Mouse (Mus musculus): Measurements from ENCODE around the gene Fli1. TPM values are rescaled to one million over a fixed set of nuclear protein-coding genes. Genes with fewer than 3 reads are reported as not detected.

Gene Fli1
- polyA plus RNA-seq, 1 experiment from 2014 or later: 22.8 TPM

DNA sequence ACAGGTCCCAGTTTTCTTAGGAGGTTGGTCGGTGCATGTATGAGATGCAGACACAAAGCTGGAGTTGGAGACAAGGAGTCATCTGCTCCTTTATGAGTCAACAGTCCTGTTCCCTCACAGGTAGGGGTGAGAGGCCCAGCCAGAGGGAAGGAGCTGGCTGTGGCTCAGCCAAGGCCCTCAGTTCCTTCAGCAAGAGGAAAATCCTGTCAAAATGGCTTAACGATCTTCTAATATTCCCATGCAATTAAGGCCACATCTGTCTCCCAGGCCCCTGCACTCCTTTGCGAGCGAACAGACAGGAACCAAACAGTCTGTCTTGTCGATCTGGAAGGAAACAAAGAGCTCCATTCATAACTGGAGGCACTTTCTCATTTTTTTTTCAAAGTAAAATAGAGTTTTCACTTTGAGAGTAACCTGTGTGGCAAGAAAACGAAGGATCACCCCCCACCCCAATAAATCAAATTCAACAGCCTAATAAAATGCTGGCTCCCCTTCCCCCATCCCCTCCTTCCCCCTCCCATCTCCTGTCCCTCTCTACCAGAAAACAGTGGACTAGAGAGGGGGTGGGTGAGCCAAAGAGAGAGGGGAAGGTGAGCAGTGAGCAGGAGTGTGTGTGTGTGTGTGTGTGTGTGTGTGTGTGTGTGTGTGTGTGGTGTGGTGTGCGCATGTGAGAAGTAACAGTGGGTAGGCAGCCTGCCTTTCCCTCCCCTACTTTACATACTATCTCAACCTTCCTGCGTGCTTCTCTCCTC is 47.6 kb downstream of the Fli1 start:
- Histone ChIP-seq H3K4me1 (ENCODE audit: control insufficient read depth, insufficient read depth, low read length) (peaks cover 12% of the 10 kb centered on the region; the same call in 1 of the 2 replicates), H3K27ac (ENCODE audit: low read depth, low read length) (peak overlapping the region; percentile 44; the same call in 1 of the 2 replicates), H3K36me3 (ENCODE audit: control insufficient read depth, insufficient read depth, low read length) (no peaks in the 10 kb centered on the region), H3K4me2 (ENCODE audit: low read depth) (no peak overlapping the region), H3K9me3 (ENCODE audit: control insufficient read depth, low read length) (no peaks in the 10 kb centered on the region), H3K4me3 (ENCODE audit: low read depth, low read length) (no peak overlapping the region), H3K27me3 (ENCODE audit: control insufficient read depth, insufficient read depth, low read length) (no peaks in the 10 kb centered on the region), H3K9ac (ENCODE audit: low read length) (peak overlapping the region; percentile 22; the same call in 1 of the 2 replicates)
- ATAC-seq (ENCODE audit: insufficient read depth, low FRiP score, low TSS enrichment) (no peak; the same call in 1 of the 2 replicates), DNase-seq (ENCODE audit: low spot score) (peak; percentile 52)
- WGBS: 6% methylated on average over 8 of the region's 8 CpGs

DNA sequence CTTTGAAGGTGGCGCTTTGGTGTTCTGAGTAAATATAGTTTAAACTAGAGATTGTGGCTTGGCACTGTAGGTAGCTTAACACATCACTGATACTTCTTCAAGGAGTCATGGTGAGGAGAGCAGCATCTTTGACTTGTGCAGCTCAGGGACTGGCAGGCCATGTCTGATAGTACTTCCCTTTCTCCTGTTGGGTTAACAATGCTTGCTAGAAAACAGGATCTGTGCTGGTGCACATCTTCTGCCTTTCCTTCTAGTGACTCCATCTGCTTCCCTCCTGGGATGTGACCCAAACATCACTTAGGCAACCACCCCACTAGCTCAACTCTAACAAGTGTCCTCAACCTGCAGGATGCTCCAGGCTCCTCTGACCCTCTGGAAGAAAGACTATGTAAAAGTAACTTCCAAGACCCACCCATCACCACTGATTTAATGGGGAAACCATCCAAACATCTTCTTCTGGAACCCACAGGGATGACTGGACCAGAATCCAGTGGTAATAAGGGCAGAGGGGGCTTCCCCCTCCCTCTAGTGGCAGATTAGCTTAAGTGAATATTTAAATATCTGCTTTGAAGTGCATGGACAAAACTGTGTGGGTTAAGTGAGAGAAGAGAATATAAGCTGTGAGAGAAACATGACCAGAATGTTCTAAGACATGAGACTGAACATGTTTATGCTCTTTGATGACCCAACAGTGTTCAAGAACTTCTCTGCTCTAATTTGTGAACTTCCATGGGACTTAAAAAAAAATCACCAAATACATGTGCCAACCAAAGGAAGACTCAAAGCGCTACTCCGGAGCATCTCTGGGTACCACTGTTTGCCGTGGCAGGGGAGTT is 48.9 kb downstream of the Fli1 start:
- no peak overlapping the region for H3K4me3 ChIP-seq (ENCODE audit: low read depth, low read length)
- no peak overlapping the region for H3K9ac ChIP-seq (ENCODE audit: low read length)
- DNase-seq (ENCODE audit: low spot score) (no peak), ATAC-seq (ENCODE audit: insufficient read depth, low FRiP score, low TSS enrichment) (no peak)
- 81% methylated on average over 4 of the region's 4 CpGs for WGBS
- peaks cover 12% of the 10 kb centered on the region; the same call in 1 of the 2 replicates for H3K4me1 ChIP-seq (ENCODE audit: control insufficient read depth, insufficient read depth, low read length)
- H3K4me2 ChIP-seq (ENCODE audit: low read depth): no peak overlapping the region
- H3K9me3 ChIP-seq (ENCODE audit: control insufficient read depth, low read length): no peaks in the 10 kb centered on the region
- H3K27ac ChIP-seq (ENCODE audit: low read depth, low read length): no peak overlapping the region
- no peaks in the 10 kb centered on the region for H3K27me3 ChIP-seq (ENCODE audit: control insufficient read depth, insufficient read depth, low read length)
- H3K36me3 ChIP-seq (ENCODE audit: control insufficient read depth, insufficient read depth, low read length): no peaks in the 10 kb centered on the region

DNA sequence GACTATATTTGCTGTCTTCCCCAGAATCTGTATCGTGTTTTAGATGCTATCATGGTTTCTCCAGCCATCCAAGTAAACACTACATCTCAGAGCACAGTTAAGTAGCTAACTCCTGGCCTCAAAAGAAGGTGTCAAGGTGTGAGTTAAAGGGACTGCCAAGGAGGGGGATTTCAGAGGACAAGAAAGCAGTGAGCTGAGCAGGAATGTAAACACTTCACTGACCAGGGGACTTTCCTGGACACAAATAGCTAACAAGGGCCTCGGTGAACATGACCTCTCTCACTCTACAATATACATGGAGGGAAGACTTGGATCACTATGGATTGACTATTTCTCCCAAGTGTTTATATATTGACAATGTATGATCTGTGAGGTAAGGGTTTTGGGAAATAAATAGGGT is 49.9 kb downstream of the Fli1 start:
- Histone ChIP-seq H3K4me2 (ENCODE audit: low read depth) (no peak overlapping the region), H3K27me3 (ENCODE audit: control insufficient read depth, insufficient read depth, low read length) (no peaks in the 10 kb centered on the region), H3K4me3 (ENCODE audit: low read depth, low read length) (no peak overlapping the region), H3K27ac (ENCODE audit: low read depth, low read length) (no peak overlapping the region), H3K9ac (ENCODE audit: low read length) (no peak overlapping the region), H3K4me1 (ENCODE audit: control insufficient read depth, insufficient read depth, low read length) (peaks cover 12% of the 10 kb centered on the region; the same call in 1 of the 2 replicates), H3K36me3 (ENCODE audit: control insufficient read depth, insufficient read depth, low read length) (no peaks in the 10 kb centered on the region), H3K9me3 (ENCODE audit: control insufficient read depth, low read length) (no peaks in the 10 kb centered on the region)
- 85% methylated on average over 2 of the region's 2 CpGs for WGBS
- ATAC-seq (ENCODE audit: insufficient read depth, low FRiP score, low TSS enrichment): no peak
- DNase-seq (ENCODE audit: low spot score): no peak

DNA sequence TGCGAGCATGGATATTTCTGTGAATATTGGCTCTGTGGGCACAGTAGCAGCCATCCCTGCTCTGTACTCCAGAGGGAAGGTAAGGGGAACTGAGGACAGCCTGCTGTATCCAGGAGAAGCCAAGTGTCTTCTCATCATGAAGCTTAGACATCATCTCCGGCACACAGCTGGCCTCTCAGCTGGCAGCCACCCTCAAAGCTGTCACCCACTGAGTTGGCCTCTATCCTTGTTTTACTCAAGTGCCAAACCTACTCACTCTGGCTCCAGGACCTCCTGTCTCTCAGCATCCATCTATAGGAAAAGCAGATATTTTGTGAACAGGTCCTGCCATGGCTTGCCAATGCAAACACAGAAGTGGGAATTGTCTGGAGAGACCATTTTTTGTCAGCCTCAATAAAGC is 51.2 kb downstream of the Fli1 start:
- Histone ChIP-seq H3K36me3 (ENCODE audit: control insufficient read depth, insufficient read depth, low read length) (no peaks in the 10 kb centered on the region), H3K9ac (ENCODE audit: low read length) (no peak overlapping the region), H3K4me3 (ENCODE audit: low read depth, low read length) (no peak overlapping the region), H3K27ac (ENCODE audit: low read depth, low read length) (no peak overlapping the region), H3K9me3 (ENCODE audit: control insufficient read depth, low read length) (no peaks in the 10 kb centered on the region), H3K4me1 (ENCODE audit: control insufficient read depth, insufficient read depth, low read length) (peaks cover 12% of the 10 kb centered on the region; the same call in 1 of the 2 replicates), H3K27me3 (ENCODE audit: control insufficient read depth, insufficient read depth, low read length) (no peaks in the 10 kb centered on the region), H3K4me2 (ENCODE audit: low read depth) (no peak overlapping the region)
- ATAC-seq (ENCODE audit: insufficient read depth, low FRiP score, low TSS enrichment): no peak
- no peak for DNase-seq (ENCODE audit: low spot score)
- 80% methylated on average over 2 of the region's 2 CpGs for WGBS

DNA sequence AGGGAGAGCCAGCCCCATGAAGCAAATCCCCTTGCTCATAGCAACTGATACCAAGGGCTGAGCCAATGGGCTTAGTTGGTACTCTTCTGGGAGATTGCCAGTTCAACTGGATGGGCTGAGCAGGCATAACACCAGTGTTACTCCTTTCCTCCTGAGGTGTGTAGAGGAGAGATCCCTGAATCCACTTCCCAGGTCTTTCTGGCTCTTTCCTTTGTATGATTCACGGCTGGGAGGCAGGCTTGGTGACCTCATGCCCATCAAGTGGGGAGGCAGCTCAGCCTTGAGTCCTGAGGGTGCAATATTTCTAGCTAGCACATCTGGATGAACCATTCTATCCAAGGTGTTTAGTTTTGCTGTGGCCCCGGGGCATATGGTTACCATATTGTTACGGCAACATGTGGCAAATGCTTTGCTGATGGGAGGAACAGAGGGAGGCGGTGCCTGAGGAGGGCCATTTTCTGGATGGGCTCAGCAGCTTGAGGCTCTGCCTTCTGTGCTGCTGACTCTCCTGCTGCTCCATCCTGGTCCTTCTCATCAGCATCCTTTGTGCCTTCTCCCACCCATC is 52.8 kb downstream of the Fli1 start:
- Histone ChIP-seq H3K36me3 (ENCODE audit: control insufficient read depth, insufficient read depth, low read length) (no peaks in the 10 kb centered on the region), H3K4me1 (ENCODE audit: control insufficient read depth, insufficient read depth, low read length) (0 out of 2 replicates have a peak, but pooled peaks cover 4% of the 10 kb centered on the region), H3K27ac (ENCODE audit: low read depth, low read length) (no peak overlapping the region), H3K9ac (ENCODE audit: low read length) (no peak overlapping the region), H3K9me3 (ENCODE audit: control insufficient read depth, low read length) (no peaks in the 10 kb centered on the region), H3K4me3 (ENCODE audit: low read depth, low read length) (no peak overlapping the region), H3K27me3 (ENCODE audit: control insufficient read depth, insufficient read depth, low read length) (no peaks in the 10 kb centered on the region), H3K4me2 (ENCODE audit: low read depth) (no peak overlapping the region)
- ATAC-seq (ENCODE audit: insufficient read depth, low FRiP score, low TSS enrichment): no peak
- WGBS: 66% methylated on average over 4 of the region's 4 CpGs
- DNase-seq (ENCODE audit: low spot score): peak; percentile 31

DNA sequence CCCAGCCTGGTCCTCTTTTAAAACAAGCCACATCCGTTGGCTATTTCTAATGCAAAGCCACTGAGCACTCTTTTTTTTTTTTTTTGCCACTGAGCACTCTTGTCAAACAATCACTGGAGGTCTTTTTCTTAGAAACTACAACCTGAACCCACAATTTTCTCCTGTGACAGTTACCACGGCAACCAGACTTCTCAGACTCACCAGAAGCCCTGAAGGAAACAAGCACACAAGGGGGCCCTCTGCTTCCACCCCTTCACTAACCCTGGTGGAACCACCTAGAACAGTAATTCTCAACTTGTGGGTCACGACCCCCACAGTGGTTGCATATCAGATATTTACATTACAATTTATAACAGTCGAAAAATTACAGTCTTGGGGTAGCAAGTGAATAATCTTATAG is 53.3 kb downstream of the Fli1 start:
- Histone ChIP-seq H3K9me3 (ENCODE audit: control insufficient read depth, low read length) (no peaks in the 10 kb centered on the region), H3K4me3 (ENCODE audit: low read depth, low read length) (no peak overlapping the region), H3K36me3 (ENCODE audit: control insufficient read depth, insufficient read depth, low read length) (no peaks in the 10 kb centered on the region), H3K27me3 (ENCODE audit: control insufficient read depth, insufficient read depth, low read length) (no peaks in the 10 kb centered on the region), H3K4me2 (ENCODE audit: low read depth) (no peak overlapping the region), H3K27ac (ENCODE audit: low read depth, low read length) (no peak overlapping the region), H3K4me1 (ENCODE audit: control insufficient read depth, insufficient read depth, low read length) (no peaks in the 10 kb centered on the region), H3K9ac (ENCODE audit: low read length) (no peak overlapping the region)
- 67% methylated on average over 4 of the region's 4 CpGs for WGBS
- no peak for DNase-seq (ENCODE audit: low spot score)
- ATAC-seq (ENCODE audit: insufficient read depth, low FRiP score, low TSS enrichment): no peak

DNA sequence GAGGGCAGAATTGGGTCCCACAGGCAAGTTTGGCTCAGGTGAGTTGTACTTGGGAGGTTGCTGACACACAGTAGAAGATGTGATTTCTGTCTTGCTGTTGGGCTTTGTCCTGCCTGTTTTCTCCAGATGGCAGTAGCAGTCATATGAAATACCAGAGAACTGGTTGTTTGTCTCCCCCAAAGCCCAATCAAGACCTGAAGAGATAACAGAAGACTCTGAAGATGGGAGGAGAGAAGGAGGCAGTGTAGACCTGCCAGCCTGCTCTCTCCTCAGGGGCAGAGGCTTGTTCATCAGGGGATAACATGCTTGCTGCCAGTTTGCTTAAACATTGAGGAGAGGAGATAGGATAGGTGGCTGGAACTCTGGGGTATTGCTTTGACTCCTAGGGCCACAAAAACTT is 54.0 kb downstream of the Fli1 start:
- ATAC-seq (ENCODE audit: insufficient read depth, low FRiP score, low TSS enrichment) (no peak), DNase-seq (ENCODE audit: low spot score) (no peak)
- no peak overlapping the region for H3K4me2 ChIP-seq (ENCODE audit: low read depth)
- H3K9ac ChIP-seq (ENCODE audit: low read length): no peak overlapping the region
- no peak overlapping the region for H3K4me3 ChIP-seq (ENCODE audit: low read depth, low read length)
- H3K27ac ChIP-seq (ENCODE audit: low read depth, low read length): no peak overlapping the region
- H3K27me3 ChIP-seq (ENCODE audit: control insufficient read depth, insufficient read depth, low read length): no peaks in the 10 kb centered on the region
- H3K4me1 ChIP-seq (ENCODE audit: control insufficient read depth, insufficient read depth, low read length): no peaks in the 10 kb centered on the region
- H3K9me3 ChIP-seq (ENCODE audit: control insufficient read depth, low read length): no peaks in the 10 kb centered on the region
- H3K36me3 ChIP-seq (ENCODE audit: control insufficient read depth, insufficient read depth, low read length): no peaks in the 10 kb centered on the region

DNA sequence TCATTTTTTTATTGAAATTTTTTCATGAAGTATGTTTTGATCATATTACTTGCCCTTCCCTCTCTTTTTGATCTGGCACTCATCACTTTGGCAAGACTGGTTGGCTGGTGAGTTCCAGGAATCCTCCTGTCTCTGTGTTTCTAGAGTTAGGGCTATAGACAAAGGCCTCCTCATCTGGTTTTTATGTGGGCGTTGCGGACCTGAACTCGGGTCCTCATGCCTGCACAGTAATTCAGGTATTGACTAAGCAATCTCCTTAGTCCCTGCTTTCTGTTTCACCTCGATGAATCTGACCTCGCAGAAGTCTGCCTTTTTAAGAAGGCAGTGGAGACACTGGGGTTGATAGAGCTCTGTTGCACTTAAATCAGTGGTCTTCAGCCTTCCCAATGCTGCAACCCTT is 54.8 kb downstream of the Fli1 start:
- ATAC-seq (ENCODE audit: insufficient read depth, low FRiP score, low TSS enrichment): no peak

More for the DNA sequence above, 54.8 kb downstream of the Fli1 start:
- DNase-seq (ENCODE audit: low spot score): no peak
- Histone ChIP-seq H3K4me2 (ENCODE audit: low read depth) (no peak overlapping the region), H3K36me3 (ENCODE audit: control insufficient read depth, insufficient read depth, low read length) (no peaks in the 10 kb centered on the region), H3K4me1 (ENCODE audit: control insufficient read depth, insufficient read depth, low read length) (no peaks in the 10 kb centered on the region), H3K9ac (ENCODE audit: low read length) (no peak overlapping the region), H3K27me3 (ENCODE audit: control insufficient read depth, insufficient read depth, low read length) (no peaks in the 10 kb centered on the region), H3K4me3 (ENCODE audit: low read depth, low read length) (no peak overlapping the region), H3K9me3 (ENCODE audit: control insufficient read depth, low read length) (no peaks in the 10 kb centered on the region), H3K27ac (ENCODE audit: low read depth, low read length) (no peak overlapping the region)
- 95% methylated on average over 5 of the region's 5 CpGs for WGBS
